Mouse (Mus musculus) liver, adult 2 months (tissue): ENCODE measurements around the gene Pdia5.

ENCODE experiments used
- CTCF ChIP-seq: fragments of 200-500 bp; IDR thresholded peaks from 2 replicates; pipeline ENCODE4 v1.5.1; 2011; ENCODE audit warnings: low read depth, low read length, control low read depth
- POLR2A ChIP-seq: fragments of 200-500 bp; IDR thresholded peaks from 2 replicates; pipeline ENCODE4 v1.6.1; 2011; ENCODE audit warnings: low read length, control low read depth; ENCODE audit not compliant: insufficient read depth; ENCODE audit errors: extremely low read depth

GRCm38 (mm10) chr16:35509331-35510070, 18.8 kb upstream of the Pdia5 start:
- no peak for TF ChIP-seq POLR2A
- TF ChIP-seq CTCF = no peak
